Mouse (Mus musculus): ENCODE measurements at regions not wholly inside any gene's neighbourhood (a gene's known extent, or its start where the extent isn't known, plus 50 kb on each side); places are given as distances from the start of the nearest gene placed in this dataset.
A peak's percentile ranks its signal among the peaks of the same experiment; 100 is the strongest.

DNA sequence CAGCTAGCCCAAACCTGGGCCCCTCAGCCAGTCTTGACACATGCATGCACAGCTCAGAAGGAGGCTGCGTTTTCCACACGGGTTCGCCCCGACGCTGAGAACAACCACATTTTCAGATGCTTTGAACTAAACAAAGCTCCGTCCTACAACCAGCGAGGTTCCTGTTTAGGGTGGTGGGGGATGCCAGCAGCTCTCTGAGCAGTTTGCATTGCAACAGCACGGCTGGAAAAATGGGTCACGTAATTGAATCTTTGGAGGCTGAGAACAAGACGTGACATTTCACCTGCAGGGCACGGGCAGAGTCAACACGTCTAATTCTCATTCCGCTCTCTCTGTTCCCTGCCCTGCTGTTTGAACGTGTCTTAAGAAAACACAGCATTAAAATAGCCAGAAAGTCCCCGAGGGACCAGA, 119.2 kb downstream of the Syk start:
- DNase-seq (ENCODE audit: low spot score in 2 of 2): no peak

- no peak for DNase-seq (ENCODE audit: low spot score in 2 of 2)
Measured at GRCm38 (mm10) chr13:52703401-52704164, 120.6 kb downstream of the Syk start.

DNA sequence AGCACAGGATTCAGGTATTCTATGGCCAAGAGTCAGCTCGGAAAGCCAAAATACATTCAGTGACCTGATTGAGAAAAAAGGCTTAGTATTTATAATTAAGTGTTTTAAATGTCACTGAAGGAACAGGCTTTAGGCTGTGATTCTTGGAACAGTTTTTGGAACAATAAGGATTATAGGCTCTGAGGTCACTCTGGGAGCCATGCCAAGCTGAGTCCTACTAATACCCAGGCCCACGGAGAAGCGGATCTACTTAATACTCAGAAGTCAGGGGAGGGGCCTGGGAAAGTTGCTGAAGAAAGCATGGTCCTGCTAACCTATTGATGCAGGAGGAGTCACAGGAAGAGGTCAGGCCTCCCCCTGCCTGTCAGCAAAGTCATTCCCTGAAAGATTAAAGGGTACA, 121.7 kb downstream of the Syk start:
- no peak for DNase-seq (ENCODE audit: low spot score in 2 of 2)

DNA sequence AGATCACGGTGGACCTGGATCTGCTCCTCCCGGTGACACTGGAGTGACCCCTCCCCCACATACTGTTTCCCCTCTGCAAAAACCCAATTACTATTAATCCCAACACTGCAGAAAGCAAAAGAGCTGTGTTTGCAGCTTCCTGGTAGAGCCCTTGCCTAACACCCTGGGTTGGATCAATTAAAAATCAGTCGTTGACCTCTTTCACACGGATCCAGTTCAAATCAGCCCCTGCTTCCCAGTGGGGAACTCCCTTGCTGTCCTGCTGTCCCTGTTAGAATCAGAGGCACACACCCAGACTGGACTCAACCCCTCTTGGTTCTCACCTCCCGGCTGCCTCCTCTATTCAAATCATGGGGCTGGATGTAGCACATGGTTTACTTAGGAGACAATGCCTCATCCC, 126.6 kb downstream of the Syk start:
- no peak for DNase-seq (ENCODE audit: low spot score in 2 of 2)

- DNase-seq (ENCODE audit: low spot score in 2 of 2): peak; percentile 51 to 74
Measured at GRCm38 (mm10) chr13:52711713-52712369, 128.9 kb downstream of the Syk start.

- DNase-seq (ENCODE audit: low spot score in 2 of 2): no peak
Measured at GRCm38 (mm10) chr13:52721463-52721862, 138.5 kb downstream of the Syk start.

DNA sequence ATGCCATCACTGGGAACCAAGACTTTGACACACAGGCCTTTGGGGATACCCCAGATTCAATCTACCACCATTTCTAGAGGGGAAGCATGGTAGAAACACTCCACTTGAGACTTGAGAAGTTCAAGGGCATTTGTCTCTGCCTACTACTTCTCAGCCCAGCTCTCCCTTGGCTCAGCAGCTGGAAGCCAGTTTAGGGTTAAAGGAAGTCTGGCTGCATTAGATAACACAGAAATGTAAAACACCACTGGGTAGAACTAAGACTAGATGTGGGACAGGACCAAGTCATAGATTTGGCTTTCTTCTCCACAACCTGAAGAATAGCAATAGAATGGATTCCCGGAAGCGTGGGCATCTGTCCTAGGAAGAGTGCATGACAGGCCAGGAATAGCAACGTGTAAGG, 139.7 kb downstream of the Syk start:
- DNase-seq (ENCODE audit: low spot score in 2 of 2): no peak

- DNase-seq (ENCODE audit: low spot score in 2 of 2): no peak
Measured at GRCm38 (mm10) chr13:52726043-52726442, 143.1 kb downstream of the Syk start.

DNA sequence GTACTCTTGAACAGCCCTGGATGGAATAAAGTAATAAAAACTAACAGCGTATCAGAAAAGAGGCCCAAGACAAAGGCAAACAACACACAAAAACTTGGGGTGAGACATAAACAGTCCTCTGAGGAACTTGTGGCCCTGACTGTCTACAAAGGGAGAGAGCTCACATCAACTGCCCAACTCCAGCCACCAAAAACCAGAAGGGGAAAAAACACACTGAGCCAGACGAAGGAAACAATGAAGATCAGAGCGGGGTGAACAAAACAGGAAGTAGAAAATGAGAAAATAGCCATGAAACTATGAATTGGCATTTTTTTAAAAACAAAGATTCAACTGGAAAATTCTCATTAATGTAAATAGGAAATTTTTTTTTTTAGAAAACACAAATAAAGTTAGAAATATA, 143.6 kb downstream of the Syk start:
- no peak for DNase-seq (ENCODE audit: low spot score in 2 of 2)

- no peak for DNase-seq (ENCODE audit: low spot score in 2 of 2)
Measured at GRCm38 (mm10) chr13:52735453-52735933, 152.5 kb downstream of the Syk start.

- no peak for DNase-seq (ENCODE audit: low spot score in 2 of 2)
Measured at GRCm38 (mm10) chr13:52735934-52736523, 153.1 kb downstream of the Syk start.

GRCm38 (mm10) chr13:52738095-52738660, 155.2 kb downstream of the Syk start:
- no peak for DNase-seq (ENCODE audit: low spot score in 2 of 2)

GRCm38 (mm10) chr13:52741371-52741770, 158.4 kb downstream of the Syk start:
- no peak for DNase-seq (ENCODE audit: low spot score in 2 of 2)

DNA sequence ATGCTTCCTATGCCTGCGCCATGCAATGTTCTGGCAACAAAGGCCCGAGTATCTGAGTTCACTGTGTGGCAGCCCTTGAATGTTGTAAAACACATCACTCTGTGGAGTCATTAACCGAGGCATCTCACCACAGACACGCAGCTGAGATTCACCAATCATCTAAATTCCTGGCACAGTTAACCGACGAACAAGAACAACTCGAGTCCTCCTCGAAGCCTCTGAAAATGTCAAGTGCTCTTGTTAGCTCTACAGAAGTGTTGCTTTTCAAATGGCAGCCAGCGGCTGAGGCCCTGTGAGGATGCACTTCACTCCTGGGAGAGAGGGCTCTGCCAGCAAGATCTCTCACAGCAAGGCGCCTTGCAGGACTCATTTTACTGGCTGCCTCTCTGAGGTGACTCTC, 173.0 kb downstream of the Syk start:
- DNase-seq (ENCODE audit: low spot score in 2 of 2): no peak

GRCm38 (mm10) chr13:52765508-52766181, 163.8 kb downstream of the Auh start:
- DNase-seq (ENCODE audit: low spot score in 2 of 2): peak; percentile 14 to 26

DNA sequence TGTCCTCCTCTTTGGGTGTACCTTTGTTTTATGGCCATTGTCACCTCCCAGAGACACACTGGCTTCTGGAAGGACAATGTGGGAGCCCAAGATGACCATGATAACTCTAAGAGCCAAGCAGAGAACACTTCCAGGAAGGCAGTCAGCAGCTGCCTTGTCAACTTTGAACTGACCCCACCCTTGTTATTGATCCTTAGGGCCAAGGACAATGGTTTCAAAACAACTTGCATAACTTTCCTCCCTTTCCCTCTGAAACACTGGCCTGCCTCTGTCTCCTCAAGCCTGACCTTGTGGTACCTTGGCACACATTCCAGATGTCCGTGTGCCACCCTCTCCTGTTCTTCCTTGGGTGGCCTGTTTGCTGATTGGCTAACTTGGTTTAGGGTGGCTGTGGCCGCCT, 163.2 kb downstream of the Auh start:
- no peak for DNase-seq (ENCODE audit: low spot score in 2 of 2)

- no peak for DNase-seq (ENCODE audit: low spot score in 2 of 2)
Measured at GRCm38 (mm10) chr13:52769956-52770355, 159.5 kb downstream of the Auh start.

GRCm38 (mm10) chr13:52771518-52771917, 158.0 kb downstream of the Auh start:
- DNase-seq (ENCODE audit: low spot score in 2 of 2): no peak

DNA sequence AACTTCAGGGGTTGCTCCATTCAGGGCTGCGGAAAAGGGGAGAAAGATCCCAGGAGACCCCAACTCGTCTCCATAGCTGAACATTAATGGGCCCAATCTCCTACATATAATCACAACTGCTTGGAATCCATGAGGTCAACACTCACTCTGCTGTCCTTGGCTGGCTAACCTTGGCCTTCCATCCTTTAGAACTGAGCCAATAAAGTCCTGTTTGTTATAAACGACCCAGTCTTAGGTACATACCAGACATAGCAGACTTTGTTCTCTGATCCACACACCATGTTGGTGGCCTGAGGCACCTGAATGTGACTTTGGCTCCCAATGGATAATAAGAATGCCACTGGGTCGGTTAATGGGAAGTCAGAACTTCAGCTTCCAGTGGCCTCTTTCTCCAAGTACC, 157.4 kb downstream of the Auh start:
- no peak for DNase-seq (ENCODE audit: low spot score in 2 of 2)

GRCm38 (mm10) chr13:52777396-52778034, 152.0 kb downstream of the Auh start:
- DNase-seq (ENCODE audit: low spot score in 2 of 2): no peak

GRCm38 (mm10) chr13:52778848-52779247, 150.6 kb downstream of the Auh start:
- no peak for DNase-seq (ENCODE audit: low spot score in 2 of 2)
